10 mouse cellular contexts compared by ENCODE assay signal in the genomic region with DNA sequence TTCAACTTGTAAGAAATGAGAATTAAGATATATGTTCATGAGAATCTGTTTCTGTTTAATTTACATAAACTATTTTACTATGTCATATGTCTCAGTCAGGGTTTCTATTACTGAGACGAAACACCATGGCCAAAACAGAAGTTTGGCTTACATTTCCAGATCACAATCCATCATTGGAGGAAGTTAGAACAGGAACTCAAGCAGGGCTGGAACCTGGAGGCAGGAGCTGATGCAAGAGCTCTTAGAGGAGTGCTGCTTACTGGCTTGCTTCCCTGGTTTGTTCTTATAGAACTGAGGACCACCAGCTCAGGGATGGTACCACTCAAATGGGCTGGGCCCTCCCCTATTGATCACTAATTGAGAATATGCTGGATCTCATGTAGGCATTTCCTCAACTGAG.
"Had no signal": no experiment of that assay in that cellular context is flagged by ENCODE, and none has a peak within 500 bp of the region (broad histone marks: within the 10 kb centered on the region; RNA-seq: fewer than 3 reads in every experiment).

No protein-coding gene starts in this region.

- H3K4me2 ChIP-seq: limb, embryonic 13.5 days; midbrain, embryonic 13.5 days; neural tube, embryonic 12.5 days had no signal

- H3K36me3 ChIP-seq: limb, embryonic 13.5 days; midbrain, embryonic 13.5 days; neural tube, embryonic 12.5 days had no signal

- H3K4me1 ChIP-seq: midbrain, embryonic 13.5 days; neural tube, embryonic 12.5 days had no signal

- H3K9ac ChIP-seq: limb, embryonic 13.5 days; liver, embryonic 14.5 days; midbrain, embryonic 13.5 days; neural tube, embryonic 12.5 days had no signal

- H3K27me3 ChIP-seq: limb, embryonic 13.5 days; midbrain, embryonic 13.5 days; neural tube, embryonic 12.5 days had no signal

- DNase-seq: kidney, adult 8-10 months; kidney, postnatal 25 days; thymus, adult 18-20 months; thymus, postnatal 14 days had no signal

- H3K4me3 ChIP-seq: left cerebral cortex, adult 2 months; limb, embryonic 13.5 days; midbrain, embryonic 13.5 days; neural tube, embryonic 12.5 days had no signal

- ATAC-seq: intestine, embryonic 16.5 days; midbrain, embryonic 13.5 days had no signal

- H3K9me3 ChIP-seq: limb, embryonic 13.5 days; midbrain, embryonic 13.5 days; neural tube, embryonic 12.5 days had no signal

- H3K27ac ChIP-seq: left cerebral cortex, adult 2 months; limb, embryonic 13.5 days; liver, embryonic 14.5 days; midbrain, embryonic 13.5 days; neural tube, embryonic 12.5 days had no signal
